Mouse (Mus musculus) T-helper 1 cell (primary cell): ENCODE measurements at regions not wholly inside any gene's neighbourhood (a gene's known extent, or its start where the extent isn't known, plus 50 kb on each side); places are given as distances from the start of the nearest gene placed in this dataset.

Source experiments
- in situ Hi-C: fragments of 300-600 bp; cut with MboI, MseI; formaldehyde crosslinking; loops from one replicate; pipeline ENCODE4 v1.15.1; 2025; ENCODE audit warnings: high pct_unique_total_duplicates

- in situ Hi-C loops: no loop called here
Measured at GRCm38 (mm10) chr14:76798488-76798887, 238.1 kb upstream of the Ccdc122 start.

- in situ Hi-C loops: no loop called here
Measured at GRCm38 (mm10) chr14:76797518-76797917, 239.1 kb upstream of the Ccdc122 start.

- in situ Hi-C loops: no loop called here
Measured at GRCm38 (mm10) chr14:76791811-76792571, 235.3 kb upstream of the Serp2 start.

GRCm38 (mm10) chr14:76789376-76789775 lies 232.7 kb upstream of the Serp2 start:
- in situ Hi-C loops: no loop called here

GRCm38 (mm10) chr14:76787601-76788000 lies 230.9 kb upstream of the Serp2 start:
- in situ Hi-C loops: no loop called here

- in situ Hi-C loops: no loop called here
Measured at GRCm38 (mm10) chr14:76786214-76786613, 229.5 kb upstream of the Serp2 start.

- in situ Hi-C loops: loop anchor here (5.0 kb wide), 1 partner anchor 89 kb away; no protein-coding TSS in a partner anchor
Measured at GRCm38 (mm10) chr14:76781524-76781880, 224.8 kb upstream of the Serp2 start.

GRCm38 (mm10) chr14:76780572-76781523 lies 224.2 kb upstream of the Serp2 start:
- in situ Hi-C loops: loop anchor here (5.0 kb wide), 1 partner anchor 89 kb away; no protein-coding TSS in a partner anchor

GRCm38 (mm10) chr14:76778541-76779399 lies 222.1 kb upstream of the Serp2 start:
- in situ Hi-C loops: no loop called here

GRCm38 (mm10) chr14:76775387-76775924 lies 218.8 kb upstream of the Serp2 start:
- in situ Hi-C loops: no loop called here

- in situ Hi-C loops: no loop called here
Measured at GRCm38 (mm10) chr14:76772781-76773438, 216.2 kb upstream of the Serp2 start.

- in situ Hi-C loops: no loop called here
Measured at GRCm38 (mm10) chr14:76770106-76770505, 213.4 kb upstream of the Serp2 start.

GRCm38 (mm10) chr14:76767301-76767700 lies 210.6 kb upstream of the Serp2 start:
- in situ Hi-C loops: loop anchor here (5.0 kb wide), 1 partner anchor 260 kb away; no protein-coding TSS in a partner anchor

GRCm38 (mm10) chr14:76766186-76766713 lies 209.6 kb upstream of the Serp2 start:
- in situ Hi-C loops: loop anchor here (5.0 kb wide), 1 partner anchor 259 kb away; no protein-coding TSS in a partner anchor

GRCm38 (mm10) chr14:76765094-76765504 lies 208.4 kb upstream of the Serp2 start:
- in situ Hi-C loops: loop anchor here (5.0 kb wide), 1 partner anchor 258 kb away; no protein-coding TSS in a partner anchor

GRCm38 (mm10) chr14:76764390-76764796 lies 207.7 kb upstream of the Serp2 start:
- in situ Hi-C loops: loop anchor here (5.0 kb wide), 1 partner anchor 107 kb away; no protein-coding TSS in a partner anchor

- in situ Hi-C loops: loop anchor here (5.0 kb wide), 1 partner anchor 106 kb away; no protein-coding TSS in a partner anchor
Measured at GRCm38 (mm10) chr14:76763539-76763938, 206.8 kb upstream of the Serp2 start.

GRCm38 (mm10) chr14:76762777-76763176 lies 206.1 kb upstream of the Serp2 start:
- in situ Hi-C loops: loop anchor here (5.0 kb wide), 1 partner anchor 105 kb away; no protein-coding TSS in a partner anchor

GRCm38 (mm10) chr14:76761691-76762090 lies 205.0 kb upstream of the Serp2 start:
- in situ Hi-C loops: loop anchor here (5.0 kb wide), 1 partner anchor 104 kb away; no protein-coding TSS in a partner anchor

GRCm38 (mm10) chr14:76761274-76761673 lies 204.6 kb upstream of the Serp2 start:
- in situ Hi-C loops: loop anchor here (5.0 kb wide), 1 partner anchor 104 kb away; no protein-coding TSS in a partner anchor
